Mouse (Mus musculus) limb, embryonic 14.5 days (tissue): ENCODE results near the gene Ctsd. TPM values are rescaled to one million over a fixed set of nuclear protein-coding genes. Genes with fewer than 3 reads are reported as not detected.

ENCODE experiments used
- ATAC-seq: fragments of 200-750 bp; cut with Nextera tagmentation; 2 replicates; pipeline ENCODE4 v1.8.0; 2017; ENCODE audit warnings: low read depth, moderate number of reproducible peaks, moderate TSS enrichment; ENCODE audit not compliant: low FRiP score
- DNase-seq: peaks from one replicate; pipeline ENCODE4 v3.0.0-alpha.2; 2015; ENCODE audit warnings: low spot score
- H3K27ac ChIP-seq: fragments of 300-500 bp; sonication (generic); replicated peaks from 2 replicates; pipeline ENCODE4 v1.5.1; 2014; ENCODE audit warnings: low read depth, mild to moderate bottlenecking, low read length, moderate library complexity, mixed read lengths
- H3K27me3 ChIP-seq: fragments of 300-500 bp; sonication (generic); 2 replicates; pipeline ENCODE4 v1.6.1; 2014; ENCODE audit warnings: low read length, mixed read lengths; ENCODE audit not compliant: control insufficient read depth, insufficient read depth
- H3K36me3 ChIP-seq: fragments of 300-500 bp; sonication (generic); 2 replicates; pipeline ENCODE4 v1.6.1; 2014; ENCODE audit warnings: mild to moderate bottlenecking, low read length, moderate library complexity, mixed read lengths; ENCODE audit not compliant: control insufficient read depth, insufficient read depth
- H3K4me1 ChIP-seq: fragments of 300-500 bp; sonication (generic); 2 replicates; pipeline ENCODE4 v1.6.1; 2014; ENCODE audit warnings: antibody characterized with exemption, low read length, mixed read lengths; ENCODE audit not compliant: control insufficient read depth, insufficient read depth
- H3K4me2 ChIP-seq: fragments of 300-500 bp; sonication (generic); replicated peaks from 2 replicates; pipeline ENCODE4 v1.6.1; 2014; ENCODE audit warnings: low read depth, mild to moderate bottlenecking, low read length, moderate library complexity; ENCODE audit not compliant: severe bottlenecking
- H3K4me3 ChIP-seq: fragments of 300-500 bp; sonication (generic); replicated peaks from 2 replicates; pipeline ENCODE4 v1.5.1; 2014; ENCODE audit warnings: low read length
- H3K9ac ChIP-seq: fragments of 300-500 bp; sonication (generic); 2 replicates; pipeline ENCODE4 v1.6.1; 2014; ENCODE audit warnings: mild to moderate bottlenecking, low read depth, low read length, moderate library complexity; ENCODE audit not compliant: severe bottlenecking
- H3K9me3 ChIP-seq: fragments of 300-500 bp; sonication (generic); 2 replicates; pipeline ENCODE4 v1.6.1; 2016; ENCODE audit warnings: low read length; ENCODE audit not compliant: control insufficient read depth
- POLR2A ChIP-seq: fragments of 200-500 bp; IDR thresholded peaks from 2 replicates; pipeline ENCODE4 v1.8.0; 2012; ENCODE audit warnings: inconsistent platforms, mild to moderate bottlenecking, moderate library complexity, borderline replicate concordance; ENCODE audit not compliant: insufficient read depth, insufficient read length; ENCODE audit errors: extremely low read depth
- WGBS: fragments of 180-500 bp; shearing (Covaris S2); extraction: QIAGEN DNeasy Blood & Tissue Kit; methylation state at CpG from one replicate; pipeline ENCODE4 v1.1.7; 2014; 5-methylcytosine and 5-hydroxymethylcytosine counted together
- polyA plus RNA-seq, 2 experiments: library from polyadenylated mRNA; depleted of rRNA in 1 of 2; stranded (reverse) in 1 of 2; unstranded in 1 of 2; fragments of >200 nt; fragmentation: Nextera tagmentation in 1 of 2; extraction: Ambion mirVana in 1 of 2; gene quantifications; 2 replicates each; pipeline versions ENCODE4 v1.2.1 to v1.2.3; 2012 to 2014

The Ctsd gene
- polyA plus RNA-seq, 2 experiments = 237 to 334 TPM

DNA sequence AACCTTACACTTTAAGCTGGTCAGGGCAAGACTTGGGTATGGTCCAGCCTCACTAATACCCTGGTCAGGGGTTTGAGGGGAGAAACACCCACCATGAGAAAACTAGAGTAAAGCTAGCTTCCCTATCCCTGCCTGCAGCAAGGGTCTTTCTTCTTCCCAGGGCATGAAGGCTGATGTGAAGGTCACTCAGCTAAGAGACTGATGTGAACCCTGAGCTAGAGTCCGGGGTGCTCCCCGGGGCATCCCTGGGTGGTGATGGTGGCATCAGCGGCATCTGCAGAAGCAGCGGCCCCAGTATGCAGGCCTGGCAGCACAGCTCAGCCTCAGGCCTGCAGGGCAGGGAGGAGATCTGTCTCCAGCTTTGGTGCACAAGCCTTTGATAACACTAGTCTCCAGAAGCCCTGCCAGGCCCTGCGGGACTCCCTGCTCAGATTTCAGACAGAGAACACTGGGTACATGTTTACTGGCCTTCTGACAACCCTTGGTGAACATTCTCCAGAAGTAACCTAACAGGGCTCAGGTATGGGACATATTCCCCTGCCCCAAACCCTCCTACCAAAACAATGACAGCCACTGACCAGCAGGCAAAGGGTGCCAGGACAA, 13.3 kb downstream of the Ctsd start:
- no peak for TF ChIP-seq POLR2A
- Histone ChIP-seq H3K9ac (no peak overlapping the region), H3K27ac (no peak overlapping the region), H3K9me3 (no peaks in the 10 kb centered on the region), H3K4me2 (no peak overlapping the region), H3K36me3 (peaks cover 38% of the 10 kb centered on the region), H3K4me3 (no peak overlapping the region), H3K27me3 (peaks cover 31% of the 10 kb centered on the region), H3K4me1 (0 out of 2 replicates have a peak, but pooled peaks cover 8% of the 10 kb centered on the region)
- WGBS = 74% methylated on average over 5 of the region's 5 CpGs
- DNase-seq (no peak), ATAC-seq (no peak)

DNA sequence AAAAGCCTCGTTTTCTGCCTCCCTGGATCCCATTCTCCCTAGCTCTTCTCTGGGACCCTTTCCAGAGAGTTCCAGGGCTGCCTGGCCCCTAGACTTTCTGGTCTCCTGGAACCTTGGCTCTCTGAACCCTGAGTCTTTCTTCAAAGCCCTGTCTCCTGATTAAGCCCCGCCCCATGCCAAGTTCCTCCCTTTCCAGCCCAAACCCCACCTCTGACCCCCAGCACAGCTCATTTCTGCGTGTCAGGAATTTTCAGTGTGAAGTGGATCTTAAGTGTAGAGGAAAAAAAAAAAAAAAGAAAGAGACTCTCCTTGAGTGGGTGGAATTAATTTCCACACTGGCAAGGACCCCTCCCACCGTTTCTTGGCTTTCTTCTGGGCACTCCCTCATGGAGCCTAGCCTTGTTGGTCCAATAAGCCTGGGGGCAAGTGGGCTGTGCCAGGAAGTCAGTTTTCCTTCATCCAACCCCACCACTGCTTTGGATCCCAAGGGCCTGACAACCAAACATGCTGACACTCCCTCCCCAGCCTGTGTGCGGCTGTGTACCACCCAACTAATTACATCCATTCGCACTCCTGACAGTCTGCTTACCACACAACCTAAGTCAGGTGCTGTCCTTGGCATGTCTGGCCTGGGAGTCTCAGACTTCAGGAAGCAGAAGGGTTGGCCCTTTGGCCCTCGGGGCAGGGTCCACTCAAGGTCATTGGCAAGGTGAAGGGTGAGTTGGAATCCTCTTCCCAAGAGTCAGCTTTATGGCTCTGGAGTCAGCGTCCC, 14.0 kb downstream of the Ctsd start, which contains the start of gene Ifitm10:
Gene Ifitm10 (minus strand): TSS at position 113 of the 772 bp plus-strand sequence.
- H3K36me3 ChIP-seq = peaks cover 31% of the 10 kb centered on the region
- no peak within 1 kb of the TSS for H3K4me2 ChIP-seq
- H3K9me3 ChIP-seq = no peaks in the 10 kb centered on the region
- H3K4me3 ChIP-seq = no peak within 1 kb of the TSS
- H3K4me1 ChIP-seq = 0 out of 2 replicates have a peak, but pooled peaks cover 8% of the 10 kb centered on the region
- H3K27ac ChIP-seq = no peak within 1 kb of the TSS
- peak; percentile 11 for DNase-seq
- no peak within 1 kb of the TSS for H3K9ac ChIP-seq
- H3K27me3 ChIP-seq = peaks cover 31% of the 10 kb centered on the region
- no peak for ATAC-seq
- no peak for TF ChIP-seq POLR2A
- 63% methylated on average over 8 of the region's 8 CpGs for WGBS

DNA sequence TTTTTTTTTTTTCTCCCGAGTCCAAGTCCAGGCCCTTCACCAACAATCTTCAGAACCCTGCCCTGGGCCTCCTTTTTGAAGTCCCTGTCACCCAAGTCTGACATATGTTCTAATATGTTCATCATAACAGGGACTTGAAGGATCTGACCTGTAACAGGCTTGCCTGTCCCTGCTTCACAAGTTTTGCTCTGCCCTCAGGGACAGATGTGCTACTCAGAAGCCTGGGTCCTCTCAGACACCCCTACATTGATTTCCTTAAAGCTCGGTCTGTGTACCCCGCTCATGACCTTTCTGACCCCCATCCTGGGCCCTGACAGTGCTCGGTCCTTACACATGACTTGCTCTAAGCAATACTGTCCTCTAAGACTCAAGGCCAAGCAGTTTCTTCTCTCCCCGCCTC, 14.8 kb downstream of the Ctsd start:
- no peak overlapping the region for H3K9ac ChIP-seq
- H3K36me3 ChIP-seq = peaks cover 24% of the 10 kb centered on the region
- 0 out of 2 replicates have a peak, but pooled peaks cover 8% of the 10 kb centered on the region for H3K4me1 ChIP-seq
- no peak for TF ChIP-seq POLR2A
- WGBS = 71% methylated on average over 5 of the region's 5 CpGs
- DNase-seq (no peak), ATAC-seq (no peak)
- no peak overlapping the region for H3K27ac ChIP-seq
- H3K27me3 ChIP-seq = peaks cover 31% of the 10 kb centered on the region
- no peaks in the 10 kb centered on the region for H3K9me3 ChIP-seq
- H3K4me3 ChIP-seq = no peak overlapping the region
- H3K4me2 ChIP-seq = no peak overlapping the region

DNA sequence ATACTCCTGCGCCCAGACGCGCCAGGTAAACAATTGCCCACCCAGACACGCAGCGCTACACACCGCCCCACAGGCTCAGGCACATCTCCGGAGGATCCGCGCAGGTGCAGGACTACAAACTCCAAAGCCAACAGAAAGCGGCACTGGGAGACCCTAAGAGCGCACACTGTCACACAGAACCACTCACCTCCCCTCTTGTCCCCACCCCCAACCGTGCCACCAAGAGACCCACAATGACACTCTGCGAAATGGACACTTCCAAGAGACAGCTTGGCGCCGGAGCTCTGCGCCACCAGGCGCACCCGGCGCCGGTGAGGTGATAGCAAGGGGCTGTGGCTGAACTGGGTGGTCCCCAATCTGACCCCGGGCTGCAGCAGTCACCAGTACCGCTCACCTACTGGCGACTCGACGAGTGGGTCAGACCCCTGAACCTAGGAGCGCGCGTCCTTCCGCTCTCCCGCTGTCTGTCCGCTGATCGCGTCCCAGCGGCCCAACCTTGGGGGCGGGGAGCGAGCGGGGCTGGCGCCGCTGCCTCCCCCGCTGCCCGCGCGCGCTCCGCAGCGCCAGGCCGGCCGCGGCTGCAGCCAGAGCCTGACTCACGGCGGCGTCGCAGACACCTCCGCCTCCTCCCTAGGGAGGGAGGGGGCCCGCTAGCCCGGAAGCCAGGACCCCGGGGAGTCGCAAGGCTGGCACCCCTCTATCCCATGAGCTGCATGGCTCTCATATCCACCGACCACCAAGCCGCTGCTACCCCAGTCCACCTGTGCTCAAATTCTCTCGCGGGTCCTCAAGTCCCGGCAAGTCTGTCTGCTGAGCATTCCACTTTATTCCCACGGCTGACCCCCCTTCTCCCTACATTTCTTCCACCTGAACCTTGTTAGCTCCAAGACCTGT, 15.8 kb downstream of the Ctsd start:
- H3K4me1 ChIP-seq = 0 out of 2 replicates have a peak, but pooled peaks cover 8% of the 10 kb centered on the region
- no peak for ATAC-seq
- DNase-seq = no peak
- peaks cover 31% of the 10 kb centered on the region for H3K27me3 ChIP-seq
- H3K9ac ChIP-seq = peak overlapping the region; percentile 56
- WGBS = 4% methylated on average over 30 of the region's 64 CpGs
- H3K36me3 ChIP-seq = peaks cover 13% of the 10 kb centered on the region
- peak overlapping the region; percentile 39 for H3K4me3 ChIP-seq
- H3K27ac ChIP-seq = no peak overlapping the region
- TF ChIP-seq POLR2A = no peak
- H3K4me2 ChIP-seq = peak overlapping the region; percentile 72
- no peaks in the 10 kb centered on the region for H3K9me3 ChIP-seq

DNA sequence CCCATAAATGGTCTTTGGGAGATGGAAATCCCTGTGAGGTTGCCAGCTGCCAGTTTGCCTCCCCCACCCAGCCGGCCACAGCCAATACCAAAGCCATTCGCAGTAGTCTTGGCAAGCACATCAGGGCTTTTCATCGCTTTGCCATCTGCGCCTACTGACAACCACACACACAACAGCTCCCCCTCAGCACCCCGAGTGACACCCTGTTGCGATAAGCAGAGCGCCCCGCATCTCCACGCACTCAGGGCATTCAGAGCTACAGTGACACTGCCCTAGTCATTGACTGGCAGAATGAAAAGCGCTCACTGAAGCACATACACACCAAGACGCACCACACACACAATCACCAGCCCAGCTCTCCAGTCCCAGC, 16.5 kb downstream of the Ctsd start:
- Histone ChIP-seq H3K36me3 (peaks cover 7% of the 10 kb centered on the region), H3K27ac (no peak overlapping the region), H3K4me3 (peak overlapping the region; percentile 39), H3K9ac (0 out of 2 replicates have a peak overlapping the region, but pooled peaks have one; percentile 56), H3K4me1 (0 out of 2 replicates have a peak, but pooled peaks cover 8% of the 10 kb centered on the region), H3K4me2 (peak overlapping the region; percentile 72), H3K9me3 (no peaks in the 10 kb centered on the region), H3K27me3 (peaks cover 31% of the 10 kb centered on the region)
- 23% methylated on average over 11 of the region's 11 CpGs for WGBS
- DNase-seq (no peak), ATAC-seq (no peak)
- no peak for TF ChIP-seq POLR2A
